Mouse (Mus musculus): ENCODE measurements at regions not wholly inside any gene's neighbourhood (a gene's known extent, or its start where the extent isn't known, plus 50 kb on each side); places are given as distances from the start of the nearest gene placed in this dataset.
A peak's percentile ranks its signal among the peaks of the same experiment; 100 is the strongest.
"Not testable (repeated sequence)": the region's sequence is repeated elsewhere in the genome, so short reads cannot be mapped to it uniquely, and the experiment has no call there.

DNA sequence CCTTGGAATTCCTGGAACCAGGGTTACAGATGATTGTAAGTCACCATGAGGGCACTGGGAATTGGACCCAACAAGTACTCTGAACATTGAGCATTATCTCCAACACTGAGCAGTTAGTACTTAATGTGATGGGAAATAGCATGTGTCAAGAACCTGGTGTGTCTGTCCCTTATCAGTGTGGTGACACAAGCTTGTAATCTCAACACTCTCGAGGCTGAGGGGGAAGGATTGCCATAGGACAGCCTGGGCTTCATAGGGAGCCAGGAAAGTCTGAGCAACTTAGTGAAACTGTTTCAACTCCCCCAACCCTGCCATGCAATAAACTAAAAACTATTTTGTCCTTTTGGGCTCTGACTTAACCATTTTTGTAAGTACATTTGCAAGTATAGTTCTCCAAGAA, 100.0 kb downstream of the Wdr20rt start:
- DNase-seq (ENCODE audit: low spot score in 2 of 2), result no peak

DNA sequence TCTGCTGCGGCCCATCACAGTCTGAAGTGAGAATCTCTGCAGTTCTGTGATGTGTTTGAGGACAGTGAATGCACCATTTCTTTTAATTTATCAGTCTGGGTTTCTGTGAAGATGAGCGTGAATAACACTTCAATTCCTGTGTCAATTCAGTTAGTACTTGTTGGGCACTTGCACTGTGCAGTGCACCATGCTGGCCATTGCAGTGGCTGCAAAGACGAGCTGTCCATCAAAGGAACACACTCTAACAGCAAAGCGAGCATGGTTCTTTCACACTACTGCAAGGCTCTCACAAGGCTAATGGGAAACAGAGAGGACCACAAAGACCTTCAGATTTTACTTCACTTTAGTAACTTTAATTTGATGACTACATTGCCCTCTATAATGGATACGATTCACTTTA, 103.2 kb downstream of the Wdr20rt start:
- DNase-seq (ENCODE audit: low spot score in 2 of 2), result no peak

DNA sequence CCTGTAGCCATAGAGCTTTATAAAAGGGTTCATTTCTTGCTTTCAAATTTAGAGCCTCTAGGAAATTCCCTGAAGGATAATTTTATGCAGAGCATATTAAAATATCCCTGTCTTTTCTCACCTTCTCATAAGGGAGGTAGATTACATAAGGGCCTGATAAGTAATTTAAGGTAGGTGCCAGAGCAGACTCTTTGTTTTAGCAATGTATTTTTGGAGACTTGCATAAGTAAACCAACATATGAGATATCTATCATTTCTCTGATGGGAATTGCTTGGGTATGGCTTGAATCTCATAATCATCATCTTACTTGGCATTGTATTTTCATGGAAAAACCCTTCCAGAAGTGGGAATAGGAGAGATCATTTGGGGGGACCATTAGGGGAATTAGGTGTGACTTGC, 104.4 kb downstream of the Wdr20rt start:
- no peak for DNase-seq (ENCODE audit: low spot score in 2 of 2)

DNA sequence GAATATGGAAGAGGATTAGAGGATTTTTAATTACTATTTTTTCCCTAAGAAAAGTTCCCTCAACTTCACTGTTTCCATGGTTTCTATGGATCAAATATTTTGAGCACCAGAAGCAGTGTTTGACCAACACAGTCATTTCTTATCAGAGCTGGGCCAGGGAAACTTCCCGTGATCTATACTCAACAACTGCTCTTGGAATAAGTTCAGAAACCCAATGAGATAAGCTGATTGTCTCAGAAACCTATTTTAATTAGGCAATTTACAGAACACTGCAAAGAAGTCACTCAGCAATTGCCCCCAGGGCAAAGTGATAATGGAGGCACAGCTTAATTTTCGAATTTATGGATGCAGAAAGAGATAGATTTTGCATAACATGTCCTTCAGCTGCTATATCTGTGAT, 114.7 kb downstream of the Wdr20rt start:
- no peak for DNase-seq (ENCODE audit: low spot score in 2 of 2)

DNA sequence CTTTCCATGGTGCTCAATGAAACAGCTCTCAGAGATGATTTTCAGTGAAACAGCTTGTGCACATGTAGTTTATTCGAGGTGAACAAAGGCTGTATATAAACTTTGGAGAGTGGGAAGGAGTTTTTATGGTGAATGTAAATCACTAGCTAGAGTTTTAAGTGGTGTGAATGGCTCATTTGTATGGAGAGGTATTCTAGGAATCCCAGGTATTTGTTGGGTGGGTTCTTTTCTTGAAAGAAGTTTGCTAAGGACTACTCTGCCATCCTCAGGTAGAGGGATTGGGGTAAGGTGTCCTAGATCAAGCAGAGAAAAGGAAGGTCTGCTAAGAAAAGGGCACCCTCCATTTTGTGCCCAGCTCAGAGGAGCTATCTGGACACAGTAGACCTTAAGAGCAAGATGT, 121.9 kb downstream of the Wdr20rt start:
- no peak for DNase-seq (ENCODE audit: low spot score in 2 of 2)

DNA sequence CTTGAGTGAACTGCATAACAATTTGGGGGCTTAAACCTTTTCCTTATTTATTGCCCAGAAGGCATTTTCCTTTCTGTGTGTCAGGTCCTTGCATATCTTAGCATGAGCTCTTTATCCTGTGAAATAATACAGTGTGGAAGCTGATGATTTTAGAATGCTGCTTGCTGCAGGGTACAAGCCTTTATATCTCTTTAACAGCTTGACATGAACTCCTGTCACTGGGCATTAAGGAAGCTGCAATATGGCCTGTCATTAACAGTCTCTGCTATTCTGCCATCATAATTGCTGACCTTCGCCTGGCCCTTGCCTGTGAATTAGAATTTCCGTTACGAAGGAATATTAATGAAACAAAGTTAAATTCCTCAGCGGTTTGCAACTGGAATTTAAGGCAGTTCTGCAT, 124.2 kb downstream of the Wdr20rt start:
- no peak for DNase-seq (ENCODE audit: low spot score in 2 of 2)

DNA sequence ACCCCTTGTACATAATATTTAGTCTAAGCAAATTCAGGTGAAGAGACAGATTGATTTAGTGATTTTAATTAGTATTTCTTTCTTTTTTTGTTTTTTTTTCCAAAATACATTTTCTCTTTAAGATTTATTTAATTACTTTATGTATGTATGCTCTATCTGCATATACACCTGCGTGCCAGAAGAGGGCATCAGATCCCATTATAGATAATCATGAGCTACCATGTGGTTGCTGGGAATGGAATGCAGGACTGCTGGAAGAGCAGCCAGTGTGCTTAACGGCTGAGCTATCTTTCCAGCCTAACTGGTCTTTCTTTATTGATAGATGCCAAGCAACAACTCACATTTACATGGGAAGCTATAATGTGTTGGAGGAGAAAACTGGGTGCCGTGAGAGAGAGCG, 138.9 kb downstream of the Wdr20rt start:
- no peak for DNase-seq (ENCODE audit: low spot score in 2 of 2)

DNA sequence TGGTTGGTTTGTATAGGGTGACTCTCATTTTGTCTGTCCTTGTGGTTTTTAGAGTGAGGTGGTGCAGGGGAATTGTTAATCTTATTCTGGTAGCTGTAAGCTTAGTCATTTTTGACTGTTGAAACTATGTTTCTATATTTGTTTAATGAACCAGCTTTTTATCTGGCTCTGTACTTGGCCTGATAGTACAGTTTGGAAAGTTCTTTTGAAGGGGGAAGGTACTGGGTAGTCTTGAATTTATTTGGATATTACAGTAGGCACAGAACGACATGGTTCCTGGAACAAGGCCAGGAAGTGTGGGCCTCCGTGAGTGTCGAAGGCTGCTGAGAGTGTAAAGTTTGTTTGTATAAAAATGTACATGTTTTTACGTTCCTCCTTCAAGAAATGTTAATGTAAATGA, 142.0 kb downstream of the Wdr20rt start:
- no peak for DNase-seq (ENCODE audit: low spot score in 2 of 2)

DNA sequence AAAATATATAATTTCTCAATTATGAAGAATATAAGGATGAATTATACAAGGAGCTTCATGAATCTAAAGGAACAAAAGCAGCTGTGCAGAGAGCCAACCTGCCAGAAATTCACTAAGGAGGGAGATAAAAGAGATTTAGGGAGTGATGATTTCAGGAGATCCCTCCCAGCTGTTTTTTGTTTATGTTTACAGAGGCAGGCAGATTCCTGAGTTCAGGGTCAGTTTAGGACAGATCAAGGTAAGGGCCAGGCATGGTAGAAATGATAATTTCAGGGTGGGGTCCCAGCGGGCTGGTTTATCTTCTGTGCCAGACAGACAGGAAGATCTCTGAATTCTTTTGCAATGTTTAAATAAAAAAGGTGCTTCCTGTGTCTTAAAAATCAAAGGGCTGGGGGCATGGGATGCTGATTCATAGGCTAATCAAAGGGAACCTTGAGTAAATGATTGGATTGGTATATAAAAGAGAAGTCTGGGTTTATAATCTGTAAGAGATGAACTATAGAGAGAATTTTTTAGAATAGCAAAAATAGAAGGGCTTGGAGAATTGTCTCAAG, 142.6 kb downstream of the Wdr20rt start:
- DNase-seq (ENCODE audit: low spot score in 2 of 2), result no peak

DNA sequence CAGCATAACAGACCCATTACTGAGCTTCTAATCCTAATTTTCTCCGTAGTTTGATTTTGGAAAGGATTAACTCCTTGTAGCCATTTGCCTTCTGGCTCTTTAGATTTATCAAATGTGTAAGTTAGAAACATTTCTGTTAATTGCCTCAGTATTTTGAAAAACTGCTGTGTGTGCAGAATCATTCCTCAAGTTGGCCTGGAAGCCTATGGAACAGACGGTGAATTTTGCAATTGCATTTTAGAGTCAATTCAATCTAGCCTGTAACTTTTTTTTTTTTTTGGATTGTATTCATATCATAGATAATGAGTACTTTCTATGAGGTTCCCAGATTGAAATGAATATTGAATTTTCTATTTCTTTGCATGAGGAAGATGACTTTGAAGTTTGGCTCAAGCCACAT, 146.3 kb downstream of the Wdr20rt start:
- no peak for DNase-seq (ENCODE audit: low spot score in 2 of 2)

DNA sequence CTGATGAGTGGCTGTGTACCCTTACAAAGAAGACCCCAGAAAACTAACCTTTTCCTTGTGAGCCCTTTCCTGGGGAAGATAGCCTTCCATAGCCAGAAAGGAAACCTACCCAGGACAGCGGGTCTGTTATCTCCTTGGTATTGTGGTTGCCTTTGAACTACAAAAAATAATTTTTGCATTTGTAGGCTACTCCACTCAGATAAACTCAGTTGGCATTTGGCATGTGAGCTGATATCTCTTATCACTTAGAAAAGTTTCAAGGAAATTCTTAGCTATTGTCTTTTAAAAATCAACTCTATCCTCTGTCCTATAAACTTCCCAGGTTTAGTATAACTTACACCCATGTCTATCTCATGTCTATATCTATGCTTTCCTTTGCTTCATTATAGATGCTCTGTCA, 154.0 kb downstream of the Wdr20rt start:
- DNase-seq (ENCODE audit: low spot score in 2 of 2), result no peak

DNA sequence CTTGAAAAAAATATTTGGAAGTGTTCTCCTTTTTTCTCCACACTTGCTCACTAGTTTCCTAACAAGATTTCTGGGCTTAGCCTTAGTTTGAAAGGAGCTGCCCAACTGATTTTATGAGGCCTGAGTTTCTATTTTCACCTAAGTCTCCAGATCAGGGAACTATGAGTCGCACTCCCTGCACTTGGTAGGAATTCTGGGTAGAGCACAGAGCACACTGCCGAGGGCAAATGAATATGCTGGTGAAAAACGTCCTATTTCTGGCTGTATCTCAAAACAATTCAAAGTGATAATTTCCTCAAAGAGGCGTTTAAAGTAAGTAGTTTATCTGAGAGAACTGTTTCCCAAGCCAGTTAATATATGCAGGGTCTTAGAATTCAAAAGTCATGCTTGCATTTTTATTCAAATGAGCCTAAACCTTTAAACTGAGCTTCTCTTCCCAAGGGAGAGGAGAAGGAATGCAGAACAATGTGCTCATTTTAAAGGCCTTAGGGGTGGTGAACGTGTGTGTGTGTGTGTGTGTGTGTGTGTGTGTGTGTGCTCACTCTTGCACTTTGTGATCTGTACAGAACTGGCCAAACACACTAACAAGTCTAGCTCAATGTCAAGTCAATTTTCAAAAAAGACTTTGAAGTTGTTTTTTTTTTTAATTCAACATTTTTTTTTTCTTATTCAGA, 156.9 kb downstream of the Wdr20rt start:
- no peak for DNase-seq (ENCODE audit: low spot score in 2 of 2)

DNA sequence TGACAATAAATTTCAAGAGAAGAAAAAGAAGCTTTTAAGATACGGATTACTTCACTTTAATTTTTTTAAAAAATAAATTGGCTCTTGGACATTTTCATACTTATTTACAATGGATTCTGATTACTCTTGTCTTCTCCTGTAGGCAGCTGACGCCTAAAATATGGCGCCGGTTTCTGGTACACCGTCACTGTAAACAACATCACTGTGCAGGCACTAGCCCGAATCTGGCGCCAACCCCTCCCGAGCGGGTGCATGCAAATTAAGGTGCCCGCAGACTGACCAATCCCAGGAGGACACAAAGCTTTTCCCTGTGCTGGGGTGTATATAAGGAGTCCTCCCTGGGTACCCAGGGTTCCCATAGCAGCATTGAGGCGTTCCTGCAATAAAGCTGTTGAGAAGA, 157.5 kb downstream of the Wdr20rt start:
- DNase-seq (ENCODE audit: low spot score in 2 of 2), result not testable (repeated sequence)

DNA sequence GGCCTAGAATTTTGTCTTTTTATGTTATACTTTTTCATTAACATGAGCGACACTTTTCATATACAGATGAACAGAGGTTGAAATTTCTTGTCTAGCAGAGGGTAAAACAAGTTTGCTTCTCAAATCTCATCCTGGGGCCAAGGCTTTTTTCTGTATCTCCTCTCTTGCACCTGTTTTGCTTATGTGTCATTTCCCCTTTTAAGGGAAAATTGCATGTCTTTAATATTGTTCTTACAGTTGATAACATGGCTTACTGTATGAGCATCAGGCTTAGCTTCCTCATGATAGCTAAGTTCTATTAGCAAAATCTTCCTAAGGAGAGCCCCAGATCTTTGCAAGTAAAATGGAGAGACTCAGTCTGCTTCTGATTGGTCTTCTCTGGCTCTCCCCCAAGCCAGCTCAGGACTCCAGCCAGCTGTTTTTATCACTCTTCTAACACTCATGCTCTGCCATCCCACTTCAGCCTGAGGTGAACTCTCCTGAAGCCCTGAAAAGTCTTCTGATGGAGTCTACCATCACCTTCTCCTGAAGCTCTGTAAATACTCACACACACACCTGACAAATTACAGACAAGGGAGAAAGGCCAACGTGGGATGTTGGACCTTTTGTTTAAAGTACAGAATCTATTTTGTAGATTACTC, 160.8 kb downstream of the Wdr20rt start:
- DNase-seq (ENCODE audit: low spot score in 2 of 2), result no peak

DNA sequence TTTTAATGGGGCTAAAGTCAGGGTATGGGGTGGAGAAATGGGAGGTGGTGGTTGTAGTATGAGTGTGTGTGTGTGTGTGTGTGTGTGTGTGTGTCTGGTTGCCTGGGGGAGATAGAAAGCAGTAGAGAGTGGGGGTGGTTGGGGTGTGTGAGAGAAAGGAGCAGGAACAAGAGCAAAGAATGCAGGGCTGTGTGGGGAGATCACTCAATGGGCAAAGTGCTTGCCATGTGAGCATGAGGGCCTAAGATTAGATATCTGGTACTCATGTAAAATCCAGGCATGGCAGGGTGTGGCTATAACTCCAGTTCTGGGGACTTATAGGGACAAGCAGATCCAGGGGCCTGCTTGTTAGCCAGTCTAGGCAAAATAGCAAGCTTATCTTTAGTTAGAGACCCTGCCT, 161.7 kb downstream of the Wdr20rt start:
- no peak for DNase-seq (ENCODE audit: low spot score in 2 of 2)

DNA sequence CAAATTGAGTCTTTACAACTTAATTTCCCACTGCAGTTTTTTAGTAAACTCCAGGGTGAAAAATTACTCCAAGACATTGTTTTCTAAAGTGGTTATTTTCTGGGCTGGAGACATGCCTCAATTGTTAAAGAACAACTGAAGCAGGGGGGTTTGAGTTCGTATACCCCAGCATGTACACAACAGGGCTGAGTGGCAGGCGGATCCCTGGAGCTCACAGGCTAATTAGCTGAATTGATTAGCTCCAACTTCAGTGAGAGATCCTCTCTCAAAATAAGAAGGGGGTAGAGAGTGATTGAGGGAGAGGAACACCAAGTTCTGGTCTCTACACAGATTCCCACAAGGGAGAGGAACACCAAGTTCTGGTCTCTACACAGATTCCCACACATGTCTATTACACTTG, 164.2 kb downstream of the Wdr20rt start:
- DNase-seq (ENCODE audit: low spot score in 2 of 2), result no peak

DNA sequence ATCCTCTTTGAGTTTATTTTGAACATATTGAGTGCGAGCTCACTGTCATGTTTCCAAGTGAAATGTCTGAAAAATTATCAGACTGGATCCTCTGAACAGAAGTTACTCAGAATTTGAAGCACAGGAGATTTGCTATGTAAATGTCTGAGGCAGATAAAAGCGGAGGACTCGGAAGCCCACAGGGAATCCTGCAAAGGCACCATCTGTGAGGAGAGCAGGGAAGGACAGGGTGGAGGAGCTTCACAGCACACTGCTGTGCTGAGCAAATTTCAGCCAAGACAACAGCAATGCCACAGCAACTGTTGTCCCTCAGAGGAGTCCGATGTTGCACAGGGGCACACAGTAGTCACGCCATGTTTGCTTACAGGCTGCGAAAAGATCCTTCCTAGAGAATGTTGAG, 165.0 kb downstream of the Wdr20rt start:
- DNase-seq (ENCODE audit: low spot score in 2 of 2), result no peak

DNA sequence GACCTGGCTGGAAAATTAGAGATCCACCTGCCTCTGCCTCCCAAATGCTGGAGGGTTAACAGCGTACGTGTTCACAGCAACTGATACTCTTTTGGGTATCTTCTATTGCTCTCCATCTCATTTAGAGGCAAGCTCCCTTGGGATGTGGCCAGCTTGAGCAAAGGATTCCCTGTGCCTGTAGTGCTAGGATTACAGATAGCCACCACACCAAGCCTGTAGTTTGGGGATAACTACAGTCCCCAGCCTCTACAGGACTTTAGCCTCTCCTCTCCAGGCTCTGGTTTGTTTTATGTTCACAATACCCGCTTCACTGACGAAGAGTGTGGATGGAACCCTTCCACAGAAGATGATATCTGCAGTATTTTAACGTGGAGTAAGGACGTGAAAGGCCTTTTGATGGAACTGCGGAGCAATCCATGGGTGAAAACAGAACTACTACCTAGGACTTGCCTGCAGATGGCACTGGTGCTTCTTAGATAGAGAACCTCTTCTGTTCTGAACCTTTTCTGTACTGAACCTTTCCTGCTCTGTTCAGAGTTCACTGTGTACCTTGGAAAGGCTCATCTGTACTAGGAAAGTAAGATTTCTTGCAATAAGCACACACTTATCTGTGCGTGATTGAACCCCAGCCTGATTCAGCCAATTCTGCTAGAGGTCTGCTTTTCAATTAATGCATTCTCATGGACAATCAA, 176.6 kb downstream of the Wdr20rt start:
- DNase-seq (ENCODE audit: low spot score in 2 of 2), result peak in 1 of 2 experiments; percentile 5

DNA sequence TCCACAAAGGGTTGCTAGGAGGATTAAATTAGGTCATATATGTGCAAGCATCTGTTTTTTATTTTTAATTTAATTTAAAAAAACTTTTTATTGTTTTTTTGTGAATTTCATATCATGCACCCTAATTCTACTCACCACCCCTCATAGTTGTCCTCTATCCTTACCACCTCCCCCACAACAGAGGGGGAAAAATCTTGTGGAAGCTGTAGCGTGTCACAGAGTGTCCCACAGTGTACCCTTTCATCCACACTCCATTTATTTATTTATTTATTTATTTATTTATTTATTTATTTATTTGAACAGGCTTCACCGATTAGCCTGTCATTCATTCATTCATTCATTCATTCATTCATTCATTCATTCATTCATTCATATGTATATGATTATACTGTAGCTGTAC, 177.8 kb downstream of the Wdr20rt start:
- no peak for DNase-seq (ENCODE audit: low spot score in 2 of 2)

DNA sequence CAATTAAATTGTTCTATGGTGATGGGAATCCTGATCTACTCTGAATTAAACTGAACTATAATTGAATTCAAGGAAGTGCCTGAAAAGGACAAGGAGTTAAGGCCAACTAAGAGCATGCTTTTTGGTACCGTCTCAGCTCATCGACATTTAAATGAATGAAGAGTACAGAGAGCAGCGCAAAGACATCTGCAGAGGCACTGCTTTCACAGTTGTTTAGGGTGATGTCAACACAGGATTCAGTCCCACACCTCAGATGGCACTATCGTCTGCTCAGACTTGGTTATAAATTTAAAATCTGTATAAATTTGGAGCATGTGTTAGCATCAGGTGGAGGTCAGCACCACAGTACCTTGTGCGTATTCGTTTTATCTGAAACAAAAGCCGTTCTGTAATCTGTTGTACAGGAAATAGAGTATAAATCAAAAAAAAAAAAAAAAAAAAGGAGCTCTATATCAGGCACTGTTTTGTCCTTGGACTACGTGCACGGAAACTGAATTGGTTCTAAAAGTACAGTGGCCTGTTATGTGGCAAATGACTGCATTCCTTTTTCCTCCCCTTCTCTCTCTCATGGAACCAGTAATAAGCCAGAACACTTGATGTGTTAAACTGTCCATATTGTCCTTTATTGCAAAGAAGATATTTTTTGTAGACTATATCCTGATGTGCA, 187.8 kb downstream of the Wdr20rt start:
- no peak for DNase-seq (ENCODE audit: low spot score in 2 of 2)

DNA sequence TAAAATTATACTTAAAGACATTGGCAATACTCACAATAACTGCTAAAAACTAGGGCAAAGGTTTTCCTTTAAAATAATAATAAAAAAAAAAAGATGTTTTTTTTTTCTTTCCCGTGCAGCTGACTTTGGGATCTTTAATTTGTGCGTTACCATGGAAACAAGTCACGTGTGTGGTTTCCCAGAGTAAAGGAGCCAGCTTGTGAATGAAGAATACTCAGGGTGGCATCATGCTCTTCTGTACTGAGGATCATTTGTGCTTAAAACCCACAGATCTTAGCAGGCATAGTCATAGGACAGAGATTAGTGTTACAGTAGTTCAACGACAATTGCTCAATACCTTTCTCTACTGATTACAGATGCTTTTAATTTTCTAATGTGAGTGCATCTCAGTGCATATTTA, 189.1 kb downstream of the Wdr20rt start:
- DNase-seq (ENCODE audit: low spot score in 2 of 2), result no peak

DNA sequence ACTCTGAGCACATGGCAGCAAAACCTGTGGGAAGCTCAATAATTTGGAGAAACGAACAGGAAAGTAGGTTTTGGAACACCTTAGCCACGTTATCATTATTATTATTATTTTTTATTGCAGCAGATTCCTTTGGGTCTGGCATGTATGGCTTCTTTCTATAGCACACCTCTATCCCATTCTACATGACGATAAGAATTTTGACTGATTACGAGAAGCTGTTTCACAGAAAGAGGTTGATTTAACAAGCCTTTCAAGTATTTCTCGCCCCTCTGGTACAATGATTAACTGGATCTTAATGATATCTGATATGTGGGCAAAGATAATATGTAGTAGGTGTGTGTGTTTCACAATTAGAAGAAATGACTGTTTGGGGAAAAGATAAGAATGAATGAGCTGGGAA, 191.6 kb downstream of the Wdr20rt start:
- DNase-seq (ENCODE audit: low spot score in 2 of 2), result no peak
